Mouse (Mus musculus) midbrain, embryonic 11.5 days (tissue): ENCODE data around the gene Gpatch3. TPM values are rescaled to one million over a fixed set of nuclear protein-coding genes. Genes with fewer than 3 reads are reported as not detected.

Source experiments
- ATAC-seq: fragments of 200-750 bp; cut with Nextera tagmentation; 2 replicates; pipeline ENCODE4 v1.8.0; 2017; ENCODE audit warnings: moderate TSS enrichment, moderate library complexity; ENCODE audit not compliant: low FRiP score
- DNase-seq: peaks from one replicate; pipeline ENCODE4 v3.0.0; 2015; ENCODE audit warnings: low spot score; ENCODE audit errors: missing footprints
- H3K27ac ChIP-seq: fragments of 300-500 bp; sonication (generic); 2 replicates; pipeline ENCODE4 v1.5.1; 2014; ENCODE audit warnings: low read depth, low read length
- H3K27me3 ChIP-seq: fragments of 300-500 bp; sonication (generic); 2 replicates; pipeline ENCODE4 v1.6.1; 2014; ENCODE audit warnings: mild to moderate bottlenecking, low read length, moderate library complexity, mixed read lengths; ENCODE audit not compliant: control insufficient read depth, insufficient read depth
- H3K36me3 ChIP-seq: fragments of 300-500 bp; sonication (generic); 2 replicates; pipeline ENCODE4 v1.6.1; 2014; ENCODE audit warnings: mild to moderate bottlenecking, low read length, moderate library complexity, mixed read lengths; ENCODE audit not compliant: control insufficient read depth, insufficient read depth
- H3K4me1 ChIP-seq: fragments of 300-500 bp; sonication (generic); 2 replicates; pipeline ENCODE4 v1.6.1; 2014; ENCODE audit warnings: low read length; ENCODE audit not compliant: control insufficient read depth, insufficient read depth
- H3K4me2 ChIP-seq: fragments of 300-500 bp; sonication (generic); 2 replicates; pipeline ENCODE4 v1.6.1; 2014; ENCODE audit warnings: mild to moderate bottlenecking, moderate library complexity
- H3K4me3 ChIP-seq: fragments of 300-500 bp; sonication (generic); 2 replicates; pipeline ENCODE4 v1.5.1; 2014; ENCODE audit warnings: low read depth, low read length
- H3K9ac ChIP-seq: fragments of 300-500 bp; sonication (generic); 2 replicates; pipeline ENCODE4 v1.6.1; 2014; ENCODE audit warnings: low read length
- H3K9me3 ChIP-seq: fragments of 300-500 bp; sonication (generic); 2 replicates; pipeline ENCODE4 v1.6.1; 2016; ENCODE audit warnings: low read length; ENCODE audit not compliant: control insufficient read depth
- WGBS: fragments of 180-500 bp; shearing (Covaris S2); extraction: QIAGEN DNeasy Blood & Tissue Kit; methylation state at CpG from one replicate; pipeline ENCODE4 v1.1.7; 2014; 5-methylcytosine and 5-hydroxymethylcytosine counted together
- polyA plus RNA-seq: library from polyadenylated mRNA; unstranded; fragments of >200 nt; fragmentation: Nextera tagmentation; extraction: Ambion mirVana; gene quantifications from 2 replicates; pipeline ENCODE4 v1.2.1, GENCODE M21; 2014

Gpatch3 gene
- polyA plus RNA-seq, 1 experiment from 2014 or later = 7.8 TPM

GRCm38 (mm10) chr4:133553448-133554330 lies 20.9 kb upstream of the Gpatch3 start:
- H3K27ac ChIP-seq = no peak overlapping the region
- no peaks in the 10 kb centered on the region for H3K4me1 ChIP-seq
- H3K27me3 ChIP-seq = no peaks in the 10 kb centered on the region
- ATAC-seq (no peak), DNase-seq (no peak)
- H3K36me3 ChIP-seq = no peaks in the 10 kb centered on the region
- no peak overlapping the region for H3K9ac ChIP-seq
- 79% methylated on average over 19 of the region's 19 CpGs for WGBS
- no peak overlapping the region for H3K4me3 ChIP-seq
- no peaks in the 10 kb centered on the region for H3K9me3 ChIP-seq
- no peak overlapping the region for H3K4me2 ChIP-seq

GRCm38 (mm10) chr4:133557041-133557717 lies 17.4 kb upstream of the Gpatch3 start:
- Histone ChIP-seq H3K36me3 (no peaks in the 10 kb centered on the region), H3K27me3 (no peaks in the 10 kb centered on the region), H3K27ac (no peak overlapping the region), H3K4me3 (no peak overlapping the region), H3K4me2 (no peak overlapping the region), H3K4me1 (no peaks in the 10 kb centered on the region), H3K9me3 (no peaks in the 10 kb centered on the region), H3K9ac (no peak overlapping the region)
- DNase-seq (peak; percentile 69), ATAC-seq (no peak)
- WGBS = 41% methylated on average over 10 of the region's 10 CpGs

DNA sequence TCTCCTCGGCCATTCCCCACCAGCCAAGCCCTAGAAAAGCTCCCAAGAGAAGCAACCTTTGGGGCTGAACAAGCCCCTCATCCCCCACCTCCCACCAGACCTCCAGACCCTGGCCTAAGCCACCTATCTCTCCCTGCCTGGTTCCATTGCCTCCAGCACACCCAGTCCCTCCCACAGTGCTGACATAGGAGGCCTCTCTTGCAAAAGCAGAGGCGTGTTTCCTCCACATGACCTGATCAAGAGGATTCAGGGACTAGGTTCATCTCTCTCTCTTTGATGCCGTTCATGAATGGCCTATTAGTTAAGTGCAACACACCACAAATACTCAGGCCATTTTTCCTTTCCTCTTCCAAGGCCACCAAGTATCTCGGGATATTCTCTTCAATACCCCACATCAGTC lies 14.7 kb upstream of the Gpatch3 start:
- DNase-seq (peak; percentile 37), ATAC-seq (no peak)
- no peaks in the 10 kb centered on the region for H3K9me3 ChIP-seq
- no peak overlapping the region for H3K9ac ChIP-seq
- WGBS = 82% methylated on average over 4 of the region's 4 CpGs
- no peaks in the 10 kb centered on the region for H3K36me3 ChIP-seq
- no peak overlapping the region for H3K27ac ChIP-seq
- no peaks in the 10 kb centered on the region for H3K27me3 ChIP-seq
- no peak overlapping the region for H3K4me3 ChIP-seq
- H3K4me2 ChIP-seq = no peak overlapping the region
- H3K4me1 ChIP-seq = no peaks in the 10 kb centered on the region

- no peaks in the 10 kb centered on the region for H3K36me3 ChIP-seq
- no peak overlapping the region for H3K9ac ChIP-seq
- DNase-seq = peak; percentile 4
- no peak for ATAC-seq
- no peaks in the 10 kb centered on the region for H3K4me1 ChIP-seq
- H3K27me3 ChIP-seq = no peaks in the 10 kb centered on the region
- H3K4me2 ChIP-seq = no peak overlapping the region
- H3K4me3 ChIP-seq = no peak overlapping the region
- H3K27ac ChIP-seq = no peak overlapping the region
- no peaks in the 10 kb centered on the region for H3K9me3 ChIP-seq
- 74% methylated on average over 4 of the region's 4 CpGs for WGBS
These were observed 12.9 kb upstream of the Gpatch3 start for GRCm38 (mm10) chr4:133561622-133562021.

- ATAC-seq (no peak), DNase-seq (peak; percentile 69)
- Histone ChIP-seq H3K36me3 (no peaks in the 10 kb centered on the region), H3K9ac (no peak overlapping the region), H3K4me3 (no peak overlapping the region), H3K27me3 (no peaks in the 10 kb centered on the region), H3K4me1 (no peaks in the 10 kb centered on the region), H3K4me2 (no peak overlapping the region), H3K27ac (no peak overlapping the region), H3K9me3 (no peaks in the 10 kb centered on the region)
- 81% methylated on average over 11 of the region's 11 CpGs for WGBS
These were observed 11.4 kb upstream of the Gpatch3 start for GRCm38 (mm10) chr4:133563123-133563571.

GRCm38 (mm10) chr4:133567251-133567650 lies 7.3 kb upstream of the Gpatch3 start:
- H3K27ac ChIP-seq = no peak overlapping the region
- H3K9me3 ChIP-seq = no peaks in the 10 kb centered on the region
- H3K4me3 ChIP-seq = no peak overlapping the region
- WGBS = 38% methylated on average over 8 of the region's 8 CpGs
- no peaks in the 10 kb centered on the region for H3K4me1 ChIP-seq
- H3K27me3 ChIP-seq = no peaks in the 10 kb centered on the region
- H3K9ac ChIP-seq = no peak overlapping the region
- ATAC-seq = no peak
- H3K36me3 ChIP-seq = no peaks in the 10 kb centered on the region
- H3K4me2 ChIP-seq = no peak overlapping the region
- no peak for DNase-seq

DNA sequence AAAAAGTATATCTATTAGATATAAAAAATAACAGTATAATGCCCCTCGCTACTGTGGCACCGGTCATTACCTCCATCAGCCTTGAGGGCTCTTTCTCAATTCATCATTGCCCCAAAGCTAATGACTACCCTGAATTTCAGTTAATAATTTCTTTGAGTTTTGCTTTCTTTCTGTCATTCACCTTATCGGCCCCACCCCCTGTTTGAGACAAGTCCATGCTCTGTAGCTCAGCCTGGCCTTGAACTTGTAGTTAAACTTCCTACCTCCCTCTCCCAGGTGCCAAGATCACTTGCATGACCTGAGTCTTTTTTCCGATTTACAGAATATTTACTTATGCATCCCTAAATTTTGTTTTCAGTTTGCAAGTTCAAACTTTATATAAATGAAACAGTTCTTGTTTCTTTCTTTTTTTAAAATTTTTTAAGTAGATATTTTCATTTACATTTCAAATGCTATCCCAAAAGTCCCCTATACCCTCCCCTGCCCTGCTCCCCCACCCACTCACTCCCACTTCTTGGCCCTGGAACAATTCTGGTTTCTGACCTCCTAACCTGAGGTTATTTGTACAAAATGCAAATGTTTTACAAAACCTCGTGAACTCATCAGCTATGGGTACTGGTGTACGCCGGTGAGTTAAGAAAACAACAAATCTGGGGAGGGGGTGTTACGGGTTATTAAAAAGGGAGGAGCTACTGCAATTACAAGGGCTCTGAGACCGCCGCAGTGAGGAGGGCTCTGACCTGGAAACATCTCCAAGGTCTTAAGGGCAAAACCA lies 5.1 kb upstream of the Gpatch3 start:
- Histone ChIP-seq H3K9ac (no peak overlapping the region), H3K9me3 (no peaks in the 10 kb centered on the region), H3K4me2 (no peak overlapping the region), H3K4me3 (no peak overlapping the region), H3K27me3 (no peaks in the 10 kb centered on the region), H3K36me3 (no peaks in the 10 kb centered on the region), H3K27ac (no peak overlapping the region), H3K4me1 (no peaks in the 10 kb centered on the region)
- DNase-seq = no peak
- 83% methylated on average over 10 of the region's 10 CpGs for WGBS
- no peak for ATAC-seq

DNA sequence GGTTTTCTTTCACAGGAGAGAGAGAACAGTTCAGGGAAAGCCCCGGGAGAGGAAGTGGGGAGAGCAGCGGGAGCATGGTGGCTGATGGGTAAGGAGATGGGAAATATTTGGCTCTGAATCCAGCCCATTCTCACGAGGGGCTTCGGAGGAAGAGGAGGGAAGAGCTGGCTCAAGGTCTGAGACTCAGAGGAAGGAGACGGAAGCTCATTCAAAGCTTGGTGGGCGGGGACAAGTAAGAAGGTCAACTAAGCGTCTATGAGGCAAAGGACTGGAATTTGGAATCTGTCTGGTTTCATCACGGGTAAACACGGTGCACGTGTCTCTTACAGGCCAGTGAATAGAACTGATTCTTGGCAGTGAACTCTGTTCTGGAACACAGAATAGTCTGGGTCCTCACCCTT lies 4.5 kb upstream of the Gpatch3 start:
- ATAC-seq = no peak
- no peak overlapping the region for H3K9ac ChIP-seq

More for the DNA sequence above, 4.5 kb upstream of the Gpatch3 start:
- no peaks in the 10 kb centered on the region for H3K36me3 ChIP-seq
- H3K4me2 ChIP-seq = no peak overlapping the region
- WGBS = 62% methylated on average over 10 of the region's 10 CpGs
- peaks cover under 1% of the 10 kb centered on the region for H3K4me1 ChIP-seq
- H3K27me3 ChIP-seq = no peaks in the 10 kb centered on the region
- no peak overlapping the region for H3K27ac ChIP-seq
- H3K9me3 ChIP-seq = no peaks in the 10 kb centered on the region
- DNase-seq = no peak
- H3K4me3 ChIP-seq = no peak overlapping the region
